Mouse (Mus musculus): Measurements from ENCODE around the gene Mylk4.

Mylk4 gene

DNA sequence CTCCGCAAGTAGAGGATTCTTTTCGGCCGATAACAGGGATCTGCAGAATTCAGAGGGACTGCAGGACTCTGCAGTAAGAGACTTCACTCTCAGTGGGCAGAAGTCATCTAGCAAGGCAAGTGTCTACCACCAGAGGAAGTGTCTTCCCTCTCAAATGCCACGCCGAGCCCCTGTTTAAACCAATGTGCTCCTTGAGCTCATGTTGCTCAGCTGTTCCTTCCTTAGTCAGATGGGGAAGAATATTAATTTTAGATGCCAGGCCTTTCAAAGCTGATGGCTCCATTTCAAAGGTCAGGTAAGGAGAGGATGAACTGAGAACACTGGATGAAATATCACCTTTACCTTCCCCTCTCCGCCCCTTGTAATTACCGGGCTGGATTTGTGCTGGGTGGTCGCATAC is at the start of gene Mylk4:
Gene Mylk4 (minus strand): TSS at position 139 of the 400 bp plus-strand sequence.
- DNase-seq (ENCODE audit: low spot score) = no peak

DNA sequence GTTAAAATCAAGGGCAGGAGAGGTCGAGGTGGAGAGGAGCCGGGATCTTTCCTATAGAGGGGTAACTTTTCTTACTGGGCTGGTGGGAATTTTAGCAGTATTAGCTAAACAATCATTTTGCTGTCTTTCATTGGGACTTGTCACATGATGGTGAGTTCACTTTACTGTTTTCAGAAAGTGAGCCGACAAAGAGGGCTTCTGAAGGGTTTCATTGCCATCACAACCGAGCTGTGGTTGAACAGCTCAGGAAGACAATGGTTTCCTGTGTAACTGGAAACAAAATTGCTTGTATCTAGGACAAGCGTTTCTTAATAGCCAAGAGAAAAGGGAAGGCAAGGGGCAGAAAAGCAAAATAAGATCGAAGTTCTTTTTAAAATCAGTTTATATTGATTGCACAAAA is 49.5 kb upstream of the Mylk4 start:
- no peak for DNase-seq (ENCODE audit: low spot score)

DNA sequence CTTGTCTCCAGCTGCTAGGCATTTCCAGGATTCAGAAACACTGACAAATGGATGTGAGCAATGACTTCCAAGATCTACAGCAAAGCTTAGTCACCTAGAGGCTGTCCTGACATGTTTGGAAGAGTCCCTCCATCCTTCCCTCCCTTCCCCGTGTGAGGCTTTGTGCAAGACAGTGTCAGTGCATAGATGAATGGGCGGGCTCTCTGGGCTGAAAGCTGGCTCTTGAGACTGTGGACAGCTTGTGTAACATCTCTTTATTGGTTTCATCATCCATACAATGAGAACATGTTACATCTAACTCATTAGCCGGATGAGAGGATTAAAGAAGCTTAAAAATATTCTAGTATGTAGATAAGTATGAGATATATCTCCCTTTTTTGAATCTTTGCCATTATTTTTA is 49.0 kb upstream of the Mylk4 start:
- DNase-seq (ENCODE audit: low spot score) = no peak

DNA sequence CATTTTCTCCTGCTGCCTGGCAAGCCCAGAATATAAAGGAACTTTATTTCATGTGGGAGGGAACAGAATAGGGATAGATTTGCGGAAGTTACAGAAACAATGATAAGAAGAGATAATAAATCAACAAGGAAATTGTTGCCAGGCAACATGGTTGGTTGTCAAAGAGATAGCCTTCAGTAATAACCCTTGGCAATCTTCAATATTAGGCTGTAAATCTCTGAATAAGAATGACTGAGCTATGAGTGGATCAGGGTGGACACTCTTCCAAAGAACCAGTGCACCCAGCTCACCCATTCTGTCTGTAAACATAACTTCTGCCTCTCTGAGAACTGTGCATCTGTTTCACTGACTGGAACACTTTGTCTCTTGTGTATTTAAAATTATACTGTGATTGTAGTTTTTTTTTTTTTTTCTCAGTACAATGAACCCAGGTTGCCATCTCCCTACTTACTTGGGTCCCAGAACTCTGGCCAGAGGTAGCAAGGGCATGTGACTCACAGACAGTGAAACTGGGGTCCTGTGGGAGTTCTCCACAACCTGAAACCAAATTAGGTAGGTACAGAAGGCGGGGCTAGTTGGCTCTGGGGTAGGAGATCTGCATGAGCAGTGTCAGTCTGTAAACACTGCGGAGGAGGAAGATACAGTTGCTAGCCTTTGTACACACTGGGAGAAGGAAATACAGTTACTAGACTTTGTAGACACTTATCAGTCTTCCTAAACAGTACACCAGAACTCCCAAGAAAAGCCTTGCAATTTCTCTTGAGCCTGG is 47.9 kb upstream of the Mylk4 start:
- no peak for DNase-seq (ENCODE audit: low spot score)

DNA sequence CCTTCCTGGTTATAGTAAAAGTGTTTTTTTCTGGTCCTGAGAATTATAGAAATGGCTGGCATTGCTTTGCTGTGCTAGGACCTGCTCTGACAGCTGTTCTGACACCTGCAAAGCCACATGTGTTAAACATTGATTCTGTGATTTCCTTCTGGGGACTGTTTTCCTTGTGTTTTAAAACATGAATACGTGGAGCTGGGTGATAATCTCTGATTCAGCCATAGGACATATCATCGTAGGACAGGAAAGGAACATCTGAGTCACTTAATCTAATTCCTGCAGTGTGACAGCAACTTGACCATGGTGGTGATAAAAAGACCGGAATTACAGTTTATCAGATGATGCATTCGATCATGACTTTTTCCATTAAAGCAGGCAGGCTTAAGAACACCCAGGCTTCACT is 45.1 kb upstream of the Mylk4 start:
- DNase-seq (ENCODE audit: low spot score) = no peak

DNA sequence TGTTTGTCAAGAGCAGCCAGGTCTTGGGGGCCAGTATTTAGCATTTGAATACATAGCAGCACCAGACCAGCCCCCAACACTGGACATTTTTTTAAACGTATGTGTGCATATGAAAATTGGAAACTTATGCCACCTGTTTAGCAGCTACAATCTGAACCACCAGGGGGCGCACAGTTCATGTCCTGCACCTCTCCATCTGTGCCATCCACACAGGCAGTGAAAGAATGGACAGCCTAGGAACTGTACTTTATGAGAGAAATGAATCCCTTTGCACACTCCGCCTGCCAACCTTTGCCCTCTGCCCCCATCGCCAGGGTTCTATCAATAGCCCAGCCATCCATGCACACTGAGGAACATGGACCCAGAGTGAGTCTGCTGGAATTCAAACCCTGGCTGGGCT is 44.2 kb upstream of the Mylk4 start:
- DNase-seq (ENCODE audit: low spot score) = peak; percentile 52

DNA sequence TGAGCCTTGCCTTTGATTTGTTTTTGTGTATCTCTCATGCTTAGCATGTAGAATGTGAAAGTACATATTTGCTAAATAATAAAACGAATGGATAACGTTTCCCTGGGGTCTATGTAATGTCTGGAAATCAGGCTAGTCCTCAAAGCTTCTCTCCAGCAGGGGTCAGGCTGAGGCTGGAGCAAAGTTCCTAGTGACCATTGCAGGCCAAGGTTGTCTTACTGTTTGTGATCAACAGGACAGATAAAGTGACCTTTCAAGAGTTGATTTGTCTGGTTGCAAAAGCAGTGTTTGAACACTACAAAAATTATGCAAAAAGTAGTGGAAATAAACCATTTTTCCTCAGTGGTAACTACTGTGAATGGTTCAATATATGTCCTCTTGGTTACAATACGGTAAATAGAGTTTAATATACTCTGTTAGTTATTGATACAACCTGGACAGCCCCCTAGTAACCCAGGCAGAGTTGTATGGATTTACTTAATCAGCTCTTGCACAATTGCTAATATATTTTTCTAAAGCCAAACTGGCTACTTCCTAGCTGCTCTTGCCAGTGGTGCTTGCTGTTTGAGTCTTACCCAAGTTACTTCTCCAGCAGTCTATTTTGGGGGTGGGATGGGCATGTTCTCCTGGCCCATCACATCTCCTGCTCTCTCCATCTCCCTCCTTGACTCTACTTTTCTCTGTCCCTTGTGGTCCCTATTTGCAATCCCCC is 43.5 kb upstream of the Mylk4 start:
- DNase-seq (ENCODE audit: low spot score) = no peak

DNA sequence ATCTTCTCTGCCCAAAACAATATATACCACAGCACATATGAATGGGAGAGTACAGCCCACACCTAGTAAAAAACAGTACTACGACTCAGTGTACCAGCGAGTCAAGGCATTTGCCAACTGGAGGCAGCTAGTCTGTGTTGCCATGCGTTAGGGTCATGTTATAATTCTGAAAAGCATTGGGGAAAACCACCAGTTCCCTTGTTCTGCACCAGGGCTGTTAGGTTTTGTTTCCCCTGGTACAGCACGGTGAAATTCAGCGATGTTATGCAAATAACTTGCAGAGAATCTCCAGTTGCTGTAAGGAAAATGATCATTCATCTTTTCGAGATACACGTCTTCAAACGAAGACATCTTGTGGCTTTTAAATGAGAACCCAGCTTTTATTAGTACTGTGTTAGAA is 41.8 kb upstream of the Mylk4 start:
- DNase-seq (ENCODE audit: low spot score) = no peak

DNA sequence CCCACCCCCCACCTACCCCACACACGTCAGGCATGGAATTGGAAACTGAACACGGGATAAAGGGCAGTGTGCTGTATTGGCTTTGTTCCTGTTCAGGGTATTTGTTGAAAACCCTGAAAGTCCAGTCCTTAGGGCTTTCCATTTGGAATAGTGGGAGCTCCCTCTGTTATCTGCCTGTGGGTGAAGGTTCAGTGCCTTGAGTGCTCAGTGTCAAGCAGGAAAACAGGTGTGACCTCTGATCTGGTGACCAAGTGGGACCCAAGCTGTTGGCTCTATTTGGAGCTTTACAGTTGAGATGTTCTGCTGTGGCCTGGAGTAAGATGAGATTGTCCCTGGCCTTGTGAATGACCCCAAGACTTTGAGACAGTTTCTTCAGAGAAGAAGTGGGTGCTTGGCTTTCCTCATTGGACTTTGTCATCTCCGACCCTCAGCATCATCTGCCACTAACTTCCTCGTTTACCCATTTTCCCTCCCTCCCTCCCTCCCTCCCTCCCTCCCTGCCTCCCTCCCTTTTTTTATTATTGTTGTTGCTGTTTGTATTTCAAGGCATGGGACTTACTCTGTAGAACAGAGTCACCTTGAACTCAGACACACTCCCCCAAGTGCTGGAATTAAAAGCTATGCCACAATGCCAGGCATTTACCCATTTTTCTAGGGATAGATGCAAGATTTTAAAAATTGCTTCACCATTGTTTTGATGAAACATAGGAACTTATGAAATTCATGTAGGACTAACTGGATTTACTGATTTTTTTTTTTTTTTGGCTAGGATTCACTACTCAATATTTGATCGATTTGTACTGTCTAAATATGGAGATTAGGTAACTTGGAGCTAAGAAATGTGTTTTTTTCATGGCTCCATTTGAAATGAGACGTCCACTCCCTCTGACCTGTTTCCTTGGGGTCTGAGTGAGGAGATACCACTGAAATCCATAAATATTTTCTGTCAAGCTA is 40.9 kb upstream of the Mylk4 start:
- no peak for DNase-seq (ENCODE audit: low spot score)

DNA sequence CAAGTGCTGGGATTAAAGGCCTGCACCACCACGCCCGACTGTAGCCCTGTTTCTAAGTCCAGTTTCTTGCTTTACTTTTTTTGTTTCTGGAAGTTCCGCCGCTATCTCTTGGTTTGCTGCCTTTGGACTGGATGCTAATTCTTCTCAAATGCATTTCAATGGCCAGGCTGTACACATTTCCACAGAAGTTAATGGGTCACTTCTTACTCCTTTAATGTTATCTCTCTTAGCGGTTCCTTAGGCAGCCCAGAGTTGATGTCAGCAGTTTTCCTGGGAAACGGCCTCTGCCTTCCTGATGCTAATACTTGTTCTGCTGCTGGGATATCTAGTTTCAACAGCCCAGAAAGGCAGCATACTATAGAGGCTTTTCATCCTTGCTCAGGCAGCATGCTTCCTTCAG is 39.4 kb upstream of the Mylk4 start:
- no peak for DNase-seq (ENCODE audit: low spot score)

DNA sequence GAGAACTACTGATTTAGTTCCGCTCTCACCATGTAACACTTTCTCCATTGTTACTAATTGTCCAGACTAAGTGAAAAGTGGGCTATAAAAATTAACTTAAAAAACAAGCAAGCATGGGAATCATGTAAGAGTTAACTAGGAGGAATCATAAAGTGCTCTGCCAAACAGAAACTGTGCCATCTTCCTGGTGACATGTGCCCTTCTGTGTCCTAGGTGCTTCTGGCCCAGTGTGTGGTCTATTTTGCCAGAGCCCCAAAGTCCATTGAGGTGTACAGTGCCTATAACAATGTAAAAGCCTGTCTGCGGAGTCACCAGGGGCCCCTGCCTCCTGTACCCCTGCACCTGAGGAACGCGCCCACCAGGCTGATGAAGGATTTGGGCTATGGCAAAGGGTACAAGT is 37.9 kb upstream of the Mylk4 start:
- DNase-seq (ENCODE audit: low spot score) = no peak

DNA sequence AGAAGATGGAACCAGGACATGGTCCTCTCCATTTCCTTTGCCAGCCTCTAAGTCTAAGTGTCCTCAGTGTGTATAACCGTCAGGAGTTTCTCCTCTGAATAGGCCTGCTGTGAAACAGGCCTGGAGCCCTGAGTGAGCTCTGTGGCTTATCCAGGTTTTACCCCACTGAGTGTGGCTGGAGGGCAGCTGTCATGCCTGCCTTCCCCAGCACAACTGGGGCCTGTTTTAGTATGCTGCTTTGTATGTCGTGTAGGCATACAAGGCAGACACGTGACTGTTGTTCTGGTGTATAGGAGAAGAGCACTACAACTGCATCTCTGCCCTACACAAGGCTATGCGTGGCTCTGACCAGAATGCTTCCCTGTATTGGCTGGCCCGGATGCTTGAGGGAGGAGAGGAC is 36.2 kb upstream of the Mylk4 start:
- DNase-seq (ENCODE audit: low spot score) = no peak

DNA sequence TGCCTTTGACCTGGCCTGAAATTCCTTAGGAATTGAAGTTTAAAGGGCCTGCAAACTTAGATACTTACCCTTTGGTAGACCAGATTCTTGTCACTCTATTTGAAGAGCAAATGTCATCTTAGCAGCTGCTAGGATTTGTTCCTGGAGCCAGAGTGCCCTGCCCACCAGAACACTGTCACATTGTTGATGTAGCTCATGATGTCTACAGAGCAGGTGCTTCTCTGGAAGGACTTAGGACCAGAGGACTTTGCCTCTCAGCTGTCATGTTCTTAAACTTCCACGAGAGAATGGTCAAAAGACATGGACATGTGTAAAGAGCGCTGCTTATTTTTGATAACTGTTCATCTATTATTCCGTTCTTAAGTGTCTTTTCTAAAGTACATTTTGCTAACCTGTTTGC is 35.5 kb upstream of the Mylk4 start:
- DNase-seq (ENCODE audit: low spot score) = no peak

DNA sequence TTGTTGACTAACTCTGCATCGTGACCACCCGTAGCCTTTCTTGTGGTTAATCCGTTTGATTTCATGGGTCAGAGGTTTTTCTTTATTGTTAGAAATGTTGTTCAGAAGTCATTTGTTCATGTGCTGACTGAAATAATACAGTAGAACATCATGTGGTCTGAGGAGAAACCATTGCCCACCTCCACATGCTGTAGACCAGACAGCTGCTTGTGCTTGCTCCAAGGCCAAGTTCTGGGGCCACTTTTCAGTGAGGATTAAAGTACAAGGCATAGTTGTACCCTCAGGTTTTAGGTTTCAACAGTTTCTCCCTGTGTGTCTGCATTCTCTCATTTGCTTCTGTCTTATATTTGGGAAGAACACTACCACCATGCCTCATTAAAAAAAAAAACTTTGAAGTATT is 23.9 kb upstream of the Mylk4 start:
- DNase-seq (ENCODE audit: low spot score) = no peak

DNA sequence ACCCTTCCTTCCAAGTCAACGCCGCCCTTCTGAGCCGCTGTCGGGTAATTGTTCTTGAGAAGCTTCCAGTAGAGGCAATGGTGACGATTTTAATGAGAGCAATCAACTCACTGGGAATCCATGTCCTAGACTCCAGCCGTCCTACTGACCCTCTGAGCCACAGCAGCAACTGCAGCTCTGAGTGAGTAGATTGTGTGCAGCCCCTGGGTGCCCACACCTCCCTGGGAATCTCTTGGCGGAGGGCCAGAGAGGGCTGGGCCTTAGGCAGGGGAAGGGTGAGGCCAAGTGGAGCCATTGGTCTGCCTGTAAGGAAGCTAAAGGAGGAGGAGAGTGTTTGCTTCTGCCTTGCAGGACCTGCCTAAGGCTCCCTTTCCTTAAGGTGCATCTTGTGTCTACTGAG is 23.1 kb upstream of the Mylk4 start:
- no peak for DNase-seq (ENCODE audit: low spot score)

DNA sequence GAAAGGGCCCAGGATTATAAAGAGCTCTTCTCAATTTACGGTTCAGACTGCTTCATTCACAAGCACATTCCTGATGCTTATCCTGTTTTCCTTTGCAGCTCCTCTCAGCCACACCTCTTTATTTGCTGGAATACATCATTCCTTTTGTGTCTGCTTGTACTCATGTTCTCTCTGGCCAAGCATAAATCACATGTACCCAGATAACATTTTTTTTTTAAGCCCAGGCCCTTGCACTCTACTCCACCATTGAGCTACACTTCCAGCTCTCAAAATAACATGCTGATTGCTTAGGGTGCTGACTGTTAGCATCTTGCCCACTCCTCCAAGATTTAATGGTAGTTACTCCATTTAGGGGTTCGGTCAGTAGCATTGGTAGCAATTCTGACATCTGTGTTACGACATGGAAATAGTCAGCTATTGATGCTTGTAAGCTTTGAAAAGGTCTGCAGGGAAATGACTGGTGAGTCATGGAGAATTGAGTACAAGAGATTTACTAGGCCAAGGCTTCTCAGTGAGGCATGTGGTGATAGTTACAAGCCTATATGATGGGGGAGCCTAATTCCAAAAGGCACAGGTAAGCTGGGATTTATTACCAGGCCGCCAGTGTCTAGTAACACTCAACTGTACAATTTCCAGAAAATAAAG is 20.1 kb upstream of the Mylk4 start:
- no peak for DNase-seq (ENCODE audit: low spot score)

DNA sequence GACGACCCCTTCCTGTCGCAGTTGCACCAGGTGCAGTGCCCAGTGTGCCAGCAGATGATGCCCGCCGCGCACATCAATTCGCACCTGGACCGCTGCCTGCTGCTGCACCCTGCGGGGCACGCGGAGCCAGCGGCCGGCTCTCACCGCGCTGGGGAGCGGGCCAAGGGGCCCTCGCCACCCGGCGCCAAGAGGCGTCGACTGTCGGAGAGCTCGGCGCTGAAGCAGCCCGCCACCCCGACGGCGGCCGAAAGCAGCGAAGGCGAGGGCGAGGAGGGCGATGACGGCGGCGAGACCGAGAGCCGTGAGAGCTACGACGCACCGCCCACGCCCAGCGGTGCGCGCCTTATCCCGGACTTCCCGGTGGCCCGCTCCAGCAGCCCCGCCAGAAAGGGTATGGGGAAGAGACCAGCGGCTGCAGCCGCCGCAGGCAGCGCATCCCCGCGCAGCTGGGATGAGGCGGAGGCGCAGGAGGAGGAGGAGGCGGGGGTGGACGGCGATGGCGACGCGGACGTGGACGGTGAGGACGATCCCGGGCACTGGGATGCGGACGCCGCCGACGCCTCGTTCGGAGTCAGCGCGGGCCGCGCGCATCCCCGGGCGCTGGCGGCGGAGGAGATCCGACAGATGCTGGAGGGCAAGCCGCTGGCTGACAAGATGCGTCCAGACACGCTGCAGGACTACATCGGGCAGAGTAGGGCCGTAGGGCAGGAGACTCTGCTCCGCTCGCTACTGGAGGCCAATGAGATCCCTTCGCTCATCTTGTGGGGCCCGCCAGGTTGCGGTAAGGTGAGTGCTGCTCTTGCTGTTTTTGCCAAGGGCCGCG is 18.7 kb upstream of the Mylk4 start, which contains the start of gene D930007J09Rik:
Gene D930007J09Rik (minus strand): TSS at position 591 of the 823 bp plus-strand sequence.
- peak; percentile 19 for DNase-seq (ENCODE audit: low spot score)

DNA sequence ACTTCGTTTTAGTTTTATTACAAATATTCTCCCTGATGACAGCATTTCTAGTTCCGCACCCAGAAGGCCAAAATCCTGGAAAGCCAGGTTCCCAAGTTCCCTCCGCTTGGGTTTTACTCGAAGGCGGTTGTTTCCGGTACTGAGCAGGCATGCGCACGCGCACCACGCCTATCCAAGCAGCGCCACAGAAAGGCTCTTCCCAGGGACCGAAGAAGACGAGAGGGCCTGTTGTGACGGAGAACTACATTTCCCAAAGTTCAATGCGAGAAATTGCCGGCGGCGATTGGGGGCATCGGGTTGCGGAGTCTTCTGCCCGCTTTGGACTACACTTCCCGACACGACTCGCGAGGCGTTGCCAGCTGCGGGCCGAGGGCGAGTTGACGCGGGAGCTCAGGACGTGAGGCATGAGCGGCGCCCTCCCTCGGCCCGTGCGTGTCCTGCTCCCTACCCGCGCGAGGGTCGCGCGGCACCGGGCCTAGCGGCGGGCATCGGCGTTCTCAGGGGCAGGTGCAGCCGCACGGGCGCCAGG is 18.0 kb upstream of the Mylk4 start, which contains the start of gene Wrnip1:
Gene Wrnip1 (plus strand): TSS at position 346 of the 529 bp plus-strand sequence.
- DNase-seq (ENCODE audit: low spot score) = peak; percentile 93

DNA sequence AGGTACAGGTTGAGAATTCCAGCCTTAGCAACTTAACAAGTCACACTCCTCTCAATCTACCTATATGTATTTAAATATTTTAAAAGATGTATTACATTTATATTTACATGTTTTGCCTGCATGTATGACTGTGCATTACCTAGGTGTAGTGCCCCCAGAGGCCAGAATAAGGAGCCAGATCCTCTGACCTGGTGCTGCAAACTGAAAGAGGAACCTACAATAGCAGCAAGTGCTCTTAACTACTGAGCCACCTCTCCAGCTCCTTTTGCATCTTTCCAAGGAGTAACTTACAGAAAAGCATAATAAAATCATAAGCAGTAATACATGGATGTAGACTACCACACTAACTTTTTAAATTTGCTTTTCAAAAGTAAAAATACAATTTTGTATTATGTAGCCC is 17.1 kb upstream of the Mylk4 start:
- DNase-seq (ENCODE audit: low spot score) = no peak

DNA sequence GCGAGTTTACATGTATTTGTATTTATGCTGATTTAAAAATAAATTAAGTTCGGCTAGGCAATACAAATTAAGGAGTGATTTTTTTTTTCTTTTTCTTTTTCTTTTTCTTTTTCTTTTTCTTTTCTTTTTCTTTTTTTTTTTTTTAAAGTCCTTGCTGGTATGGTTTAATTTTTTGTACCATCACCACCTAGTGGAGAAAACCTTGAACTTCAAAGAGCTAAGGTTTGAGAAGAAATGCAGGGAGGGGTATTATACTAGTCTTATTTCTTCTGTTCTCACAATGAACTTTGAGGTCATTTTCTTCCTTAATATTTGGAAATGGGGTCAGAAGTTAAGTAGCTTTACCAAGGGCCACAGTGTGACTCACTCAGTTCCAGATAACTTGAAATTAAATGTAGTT is 15.4 kb upstream of the Mylk4 start:
- DNase-seq (ENCODE audit: low spot score) = no peak

DNA sequence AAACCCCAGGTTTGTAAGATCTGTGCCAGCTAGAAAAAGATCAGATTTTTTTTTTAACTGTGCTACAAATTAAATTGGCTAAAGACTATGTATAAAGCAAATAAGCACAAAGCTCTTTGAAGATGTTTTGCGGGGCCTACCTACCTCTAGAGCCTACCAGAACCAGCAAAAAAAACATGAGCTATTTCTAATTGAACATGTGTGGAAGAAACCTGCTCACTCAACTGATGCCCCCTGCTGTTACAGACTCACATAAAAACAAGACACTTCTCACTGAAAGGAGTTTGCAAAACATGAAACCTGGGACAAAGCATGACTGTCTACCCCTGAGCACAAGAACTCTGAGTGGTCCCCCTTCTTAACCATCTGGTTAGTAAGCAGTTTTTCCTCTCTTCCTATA is 13.3 kb upstream of the Mylk4 start:
- DNase-seq (ENCODE audit: low spot score) = no peak
